Mouse (Mus musculus) thymus, adult 2 months (tissue): ENCODE results near the gene Dnase1l1. TPM values are rescaled to one million over a fixed set of nuclear protein-coding genes. Genes with fewer than 3 reads are reported as not detected.

ENCODE experiments used
- DNase-seq: peaks from one replicate; pipeline ENCODE4 v3.0.0; 2021
- H3K27ac ChIP-seq: fragments of 200-500 bp; 2 replicates; pipeline ENCODE4 v1.5.1; 2012; ENCODE audit warnings: low read length, control low read depth; ENCODE audit not compliant: control insufficient read depth, insufficient read depth
- H3K27me3 ChIP-seq: fragments of 200-500 bp; 2 replicates; pipeline ENCODE4 v1.6.1; 2012; ENCODE audit warnings: mild to moderate bottlenecking, low read length, moderate library complexity, mixed read lengths; ENCODE audit not compliant: control insufficient read depth, insufficient read depth
- H3K36me3 ChIP-seq: fragments of 200-500 bp; 2 replicates; pipeline ENCODE4 v1.6.1; 2012; ENCODE audit warnings: mild to moderate bottlenecking, low read length, moderate library complexity; ENCODE audit not compliant: control insufficient read depth, insufficient read depth
- H3K4me1 ChIP-seq: fragments of 200-500 bp; replicated peaks from 2 replicates; pipeline ENCODE4 v1.6.1; 2012; ENCODE audit warnings: low read length; ENCODE audit not compliant: control insufficient read depth, insufficient read depth
- H3K4me3 ChIP-seq: fragments of 200-500 bp; 2 replicates; pipeline ENCODE4 v1.5.1; 2012; ENCODE audit warnings: mild to moderate bottlenecking, low read length, control low read depth, moderate library complexity; ENCODE audit not compliant: control insufficient read depth, insufficient read depth
- CTCF ChIP-seq: fragments of 200-500 bp; IDR thresholded peaks from 2 replicates; pipeline ENCODE4 v1.5.1; 2012; ENCODE audit warnings: mild to moderate bottlenecking, control low read depth, low read length, moderate library complexity, borderline replicate concordance; ENCODE audit not compliant: control insufficient read depth, poor library complexity, insufficient read depth; ENCODE audit errors: extremely low read depth
- POLR2A ChIP-seq: fragments of 200-500 bp; IDR thresholded peaks from 2 replicates; pipeline ENCODE4 v1.6.1; 2012; ENCODE audit warnings: mild to moderate bottlenecking, low read length, control low read depth, moderate library complexity; ENCODE audit not compliant: control insufficient read depth, poor library complexity, insufficient read depth; ENCODE audit errors: extremely low read depth
- WGBS: fragments of 180-500 bp; shearing (Covaris S2); methylation state at CpG from one replicate; pipeline ENCODE4 v1.1.7; 2018; 5-methylcytosine and 5-hydroxymethylcytosine counted together
- polyA plus RNA-seq: library from polyadenylated mRNA; depleted of rRNA; stranded (reverse); fragments of >200 nt; gene quantifications from 2 replicates; pipeline ENCODE4 v1.2.3, GENCODE M21; 2012

Gene Dnase1l1
- polyA plus RNA-seq, 1 experiment = 15.0 TPM

DNA sequence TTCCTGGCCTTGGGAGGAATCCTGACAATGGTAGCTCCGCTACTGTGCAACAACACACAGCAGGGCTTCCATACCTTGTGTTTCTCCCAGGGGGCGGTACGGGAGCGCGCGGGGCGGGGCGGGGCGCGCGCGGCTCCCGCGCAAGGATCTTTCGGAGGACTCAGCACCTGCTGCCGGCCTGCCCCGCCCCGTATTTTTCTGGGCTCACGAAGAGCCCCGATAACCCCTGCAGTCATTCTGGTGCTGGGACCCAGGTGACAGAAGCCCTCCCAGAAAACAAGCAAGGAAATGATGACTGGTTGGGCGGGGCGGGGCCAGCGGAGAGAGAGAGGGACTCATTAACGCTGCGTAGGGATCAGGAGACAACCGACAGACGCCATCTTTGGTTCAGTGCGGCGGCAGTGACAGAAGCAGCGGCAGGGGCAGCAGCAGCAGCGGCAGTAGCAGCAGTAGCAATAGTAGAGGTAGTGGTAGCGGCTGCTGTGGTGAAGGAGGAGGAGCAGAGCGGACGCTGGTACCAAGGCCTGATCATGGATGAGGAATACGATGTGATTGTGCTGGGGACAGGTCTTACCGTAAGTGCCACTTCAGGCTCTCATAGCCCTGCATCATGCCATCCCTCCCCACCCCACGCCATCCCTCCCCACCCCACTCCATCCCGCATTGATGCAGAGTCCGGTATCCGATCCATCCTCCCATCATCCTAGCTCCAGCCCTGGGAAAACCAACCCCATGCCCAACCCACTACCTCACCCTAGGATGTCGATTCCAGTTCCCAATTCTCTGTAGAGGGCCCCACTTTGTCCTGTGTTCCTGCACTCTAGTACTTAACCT, 22.9 kb upstream of the Dnase1l1 start, which contains the start of gene Gdi1:
Gene Gdi1, plus strand, starts transcription at position 132 of the 834 bp plus-strand sequence.
- peaks cover 11% of the 10 kb centered on the region; the same call in 1 of the 2 replicates for H3K36me3 ChIP-seq
- H3K27ac ChIP-seq = peak within 1 kb of the TSS; percentile 91
- under 1% methylated on average over 37 of the region's 41 CpGs for whole genome bisulfite sequencing
- no peaks in the 10 kb centered on the region for H3K27me3 ChIP-seq
- H3K4me1 ChIP-seq = peaks cover 10% of the 10 kb centered on the region
- TF ChIP-seq POLR2A (peak; percentile 85), CTCF (0 out of 2 replicates have a peak, but pooled peaks have one; percentile 11)
- H3K4me3 ChIP-seq = peak within 1 kb of the TSS; percentile 84
- peak; percentile 72 for DNase-seq

DNA sequence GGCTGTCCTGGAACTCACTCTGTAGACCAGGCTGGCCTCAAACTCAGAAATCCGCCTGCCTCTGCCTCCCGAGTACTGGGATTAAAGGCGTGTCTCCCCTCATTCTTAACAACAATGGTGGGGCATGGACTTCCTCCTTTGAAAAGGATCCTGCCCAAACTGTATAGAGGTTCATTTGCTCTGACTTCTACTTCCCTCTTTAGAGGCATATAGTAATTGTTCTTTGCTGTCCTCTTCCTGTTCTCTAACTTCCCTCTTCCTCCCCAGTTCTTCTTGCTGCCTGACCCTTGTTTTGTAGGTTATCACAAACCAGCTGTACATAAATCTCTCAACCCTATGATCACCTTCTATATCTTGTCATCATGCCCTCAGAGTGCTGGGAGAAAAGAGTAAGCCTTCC, 17.6 kb upstream of the Dnase1l1 start:
- no peak overlapping the region for H3K4me3 ChIP-seq
- H3K27me3 ChIP-seq = no peaks in the 10 kb centered on the region
- peaks cover 2% of the 10 kb centered on the region; the same call in 1 of the 2 replicates for H3K4me1 ChIP-seq
- 68% methylated on average over 3 of the region's 3 CpGs for WGBS
- peaks cover 10% of the 10 kb centered on the region; the same call in 1 of the 2 replicates for H3K36me3 ChIP-seq
- DNase-seq = no peak
- TF ChIP-seq CTCF (no peak), POLR2A (no peak)
- no peak overlapping the region for H3K27ac ChIP-seq

DNA sequence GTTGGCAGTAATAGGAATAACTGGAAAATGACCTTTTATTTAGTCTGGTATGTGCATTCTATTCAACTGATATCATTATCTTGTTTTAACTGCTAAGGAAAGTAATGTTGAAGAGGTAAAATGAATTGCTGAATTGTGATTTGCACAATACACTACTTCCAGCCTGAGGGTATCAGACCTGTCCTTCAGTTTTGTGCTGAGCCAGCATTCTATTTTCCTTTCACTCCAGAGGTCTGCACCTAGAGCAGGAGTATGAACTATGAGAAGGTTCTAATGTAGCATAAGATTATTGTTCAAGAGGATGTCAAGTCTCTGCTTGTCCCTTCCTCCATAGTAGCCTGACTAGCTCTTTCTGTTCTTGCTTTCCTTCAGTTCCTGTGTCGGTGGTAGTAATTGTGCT, 16.2 kb upstream of the Dnase1l1 start:
- no peak overlapping the region for H3K4me3 ChIP-seq
- peaks cover 10% of the 10 kb centered on the region; the same call in 1 of the 2 replicates for H3K36me3 ChIP-seq
- 83% methylated on average over 1 of the region's 1 CpGs for WGBS
- no peak overlapping the region for H3K27ac ChIP-seq
- no peaks in the 10 kb centered on the region; the same call in 1 of the 2 replicates for H3K4me1 ChIP-seq
- no peak for DNase-seq
- no peaks in the 10 kb centered on the region for H3K27me3 ChIP-seq
- no peak for TF ChIP-seq CTCF
- no peak for TF ChIP-seq POLR2A

DNA sequence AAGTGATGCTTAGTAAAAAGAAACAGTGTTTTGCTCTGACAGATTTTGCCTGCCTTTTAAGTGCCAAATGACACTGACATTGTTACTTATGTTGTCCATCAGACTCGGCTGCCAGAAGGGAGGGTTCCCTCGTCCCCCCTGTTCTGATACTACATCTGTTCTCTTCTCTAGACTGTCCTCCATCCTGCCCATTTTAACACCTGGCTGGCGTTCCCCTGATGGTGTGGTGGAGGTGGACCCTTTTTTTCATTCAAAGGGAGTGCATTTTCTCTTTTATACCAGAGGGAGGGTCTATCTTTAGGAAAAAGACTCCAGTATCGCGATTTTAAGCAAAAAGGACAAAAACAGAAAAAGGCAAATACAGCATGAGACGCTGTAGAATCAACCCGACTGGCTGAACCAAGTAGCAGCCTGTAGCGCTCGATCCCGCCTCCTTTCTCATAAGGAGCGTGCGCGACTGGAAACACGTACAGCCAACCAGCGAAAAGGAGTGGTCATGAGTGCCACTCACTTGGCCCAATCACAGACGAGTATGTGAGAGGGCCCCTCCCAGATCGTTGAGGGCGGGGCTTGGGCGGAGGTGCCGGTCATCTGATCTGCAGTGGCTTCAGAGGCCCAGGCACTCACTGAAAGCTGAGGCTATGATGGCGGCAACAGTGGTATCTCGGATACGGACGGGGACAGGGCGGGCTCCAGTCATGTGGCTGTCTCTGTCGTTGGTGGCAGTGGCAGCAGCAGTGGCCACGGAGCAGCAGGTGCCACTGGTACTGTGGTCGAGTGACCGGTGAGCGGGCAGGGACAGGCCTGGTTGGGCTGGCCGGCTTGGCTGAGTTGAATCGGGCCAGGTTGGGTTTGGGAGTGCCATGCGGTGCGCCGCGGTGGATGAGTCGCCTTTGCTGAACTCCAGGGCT, 14.7 kb upstream of the Dnase1l1 start, which contains the start of gene Atp6ap1:
Gene Atp6ap1, plus strand, starts transcription at position 560 of the 911 bp plus-strand sequence.
- peak within 1 kb of the TSS; percentile 76 for H3K4me3 ChIP-seq
- TF ChIP-seq POLR2A = peak; percentile 62
- no peak for TF ChIP-seq CTCF
- no peak within 1 kb of the TSS for H3K27ac ChIP-seq
- WGBS = 1% methylated on average over 37 of the region's 37 CpGs
- no peaks in the 10 kb centered on the region for H3K27me3 ChIP-seq
- DNase-seq = peak; percentile 93
- peaks cover 7% of the 10 kb centered on the region; the same call in 1 of the 2 replicates for H3K36me3 ChIP-seq
- H3K4me1 ChIP-seq = no peaks in the 10 kb centered on the region; the same call in 1 of the 2 replicates

DNA sequence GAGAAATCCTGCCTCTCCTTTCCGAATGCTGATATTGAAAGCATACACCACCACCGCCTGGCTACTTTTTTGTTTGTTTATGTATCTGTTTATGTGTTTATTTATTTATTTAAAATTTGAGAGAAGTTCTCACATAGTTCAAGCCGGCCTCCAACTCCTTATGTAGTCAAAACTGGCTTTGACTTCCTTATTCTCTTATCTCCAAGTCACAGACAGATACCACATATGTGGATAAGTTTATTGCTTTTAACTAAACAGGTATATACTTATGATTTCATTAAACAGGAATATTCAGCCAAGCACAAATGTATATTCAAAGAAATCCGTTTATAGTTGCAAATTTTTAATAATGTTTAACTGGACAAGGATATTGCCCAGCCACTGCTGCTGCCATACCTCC, 11.3 kb upstream of the Dnase1l1 start:
- H3K27ac ChIP-seq = no peak overlapping the region
- no peak overlapping the region for H3K4me3 ChIP-seq
- H3K36me3 ChIP-seq = no peaks in the 10 kb centered on the region
- WGBS = 89% methylated on average over 4 of the region's 4 CpGs
- no peaks in the 10 kb centered on the region for H3K27me3 ChIP-seq
- TF ChIP-seq CTCF (no peak), POLR2A (no peak)
- no peak for DNase-seq
- no peaks in the 10 kb centered on the region for H3K4me1 ChIP-seq

DNA sequence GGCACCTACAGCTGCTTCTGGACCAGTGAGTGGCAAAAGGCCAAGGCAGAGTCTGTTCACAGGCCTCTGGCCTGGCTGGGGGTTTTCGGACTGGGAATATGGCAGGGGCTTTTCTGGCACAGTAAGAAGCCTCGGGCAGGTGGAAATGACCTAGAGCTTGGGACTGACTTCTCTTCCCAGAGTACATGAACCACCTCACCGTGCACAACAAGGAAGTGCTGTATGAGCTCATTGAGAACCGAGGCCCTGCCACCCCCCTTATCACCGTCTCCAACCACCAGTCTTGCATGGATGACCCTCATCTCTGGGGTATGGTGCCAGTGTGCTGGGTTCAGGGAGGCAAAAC, 928 bp upstream of the Dnase1l1 start:
- no peak overlapping the region; the same call in 1 of the 2 replicates for H3K27ac ChIP-seq
- no peaks in the 10 kb centered on the region for H3K27me3 ChIP-seq
- TF ChIP-seq CTCF (no peak), POLR2A (no peak)
- DNase-seq = no peak
- H3K4me1 ChIP-seq = peaks cover 10% of the 10 kb centered on the region
- no peaks in the 10 kb centered on the region for H3K36me3 ChIP-seq
- peak overlapping the region; percentile 97 for H3K4me3 ChIP-seq
- WGBS = 2% methylated on average over 5 of the region's 5 CpGs
